Mouse (Mus musculus): ENCODE measurements around the gene Ddb2.

DNA sequence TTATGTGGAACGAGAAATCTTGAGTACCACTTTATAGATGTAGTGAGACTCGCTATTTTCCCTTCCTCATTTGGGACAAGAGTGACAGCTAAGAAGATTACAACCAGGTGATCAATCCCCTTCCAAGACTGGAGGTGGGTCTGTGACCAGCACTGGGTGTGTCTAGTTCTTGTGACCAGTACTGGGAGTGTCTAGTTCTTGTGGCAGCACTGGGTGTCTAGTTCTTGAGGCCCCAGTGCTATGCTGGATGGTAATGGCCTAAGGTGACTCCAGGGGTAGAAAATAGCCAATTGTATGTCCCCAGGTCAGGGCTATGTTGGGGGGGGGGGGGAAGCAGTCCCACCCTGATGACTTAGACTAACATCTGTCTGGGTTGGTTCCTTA is 42.6 kb upstream of the Ddb2 start:
- no peak for TF ChIP-seq POLR2AphosphoS2 (IDR thresholded peaks at IDR 0.05; ENCODE audit: insufficient read length, low read depth)
- TF ChIP-seq POLR2A (IDR thresholded peaks at IDR 0.05; ENCODE audit: insufficient read length, low read depth): no peak
- no peak for TF ChIP-seq MAX (IDR thresholded peaks at IDR 0.05; ENCODE audit: low read depth)
- no peak for TF ChIP-seq USF1 (IDR thresholded peaks at IDR 0.05; ENCODE audit: low read depth)
- no peak for TF ChIP-seq MYOD1 (IDR thresholded peaks at IDR 0.05; ENCODE audit: control insufficient read depth in 1 of 3, insufficient read length in 2 of 3, low read depth in 2 of 3)
- no peak for TF ChIP-seq MYOG (IDR thresholded peaks at IDR 0.05; ENCODE audit: control insufficient read depth in 1 of 3, insufficient read depth in 1 of 3, insufficient read length in 2 of 3, low read depth in 2 of 3)
